Mouse (Mus musculus): ENCODE results near the gene Camsap2. TPM values are rescaled to one million over a fixed set of nuclear protein-coding genes. Genes with fewer than 3 reads are reported as not detected.

The Camsap2 gene
- polyA plus RNA-seq, 1 experiment from 2014 or later, result 34.7 TPM

Other genes with a start within 250 kb of the Camsap2 start
- 14.3 and 17.0 TPM in 2 replicates for gene Kif21b, start 214.7 kb downstream of the Camsap2 start, polyA plus RNA-seq (2014; fragmentation: Nextera tagmentation; extraction: Ambion mirVana)
- not detected in 2 replicates for gene Mroh3, start 133.3 kb downstream of the Camsap2 start, polyA plus RNA-seq (2014; fragmentation: Nextera tagmentation; extraction: Ambion mirVana)
- gene Inava, start 111.8 kb downstream of the Camsap2 start, polyA plus RNA-seq (2014; fragmentation: Nextera tagmentation; extraction: Ambion mirVana), result 16.5 and 17.2 TPM in 2 replicates
- not detected in 2 replicates for gene Gpr25, start 85.2 kb downstream of the Camsap2 start, polyA plus RNA-seq (2014; fragmentation: Nextera tagmentation; extraction: Ambion mirVana)
- 18.5 and 20.1 TPM in 2 replicates for gene Ddx59, start 69.2 kb upstream of the Camsap2 start, polyA plus RNA-seq (2014; fragmentation: Nextera tagmentation; extraction: Ambion mirVana)
- 7.0 and 9.0 TPM in 2 replicates for gene Kif14, start 120.2 kb upstream of the Camsap2 start, polyA plus RNA-seq (2014; fragmentation: Nextera tagmentation; extraction: Ambion mirVana)

All from neural tube, embryonic 11.5 days (tissue).